Mouse (Mus musculus): Measurements from ENCODE around the gene Adora2b. TPM values are rescaled to one million over a fixed set of nuclear protein-coding genes. Genes with fewer than 3 reads are reported as not detected.
A peak's percentile ranks its signal among the peaks of the same experiment; 100 is the strongest.
"Not testable (repeated sequence)": the region's sequence is repeated elsewhere in the genome, so short reads cannot be mapped to it uniquely, and the experiment has no call there.

The Adora2b gene
- polyA plus RNA-seq, 1 experiment, result 1.3 TPM

DNA sequence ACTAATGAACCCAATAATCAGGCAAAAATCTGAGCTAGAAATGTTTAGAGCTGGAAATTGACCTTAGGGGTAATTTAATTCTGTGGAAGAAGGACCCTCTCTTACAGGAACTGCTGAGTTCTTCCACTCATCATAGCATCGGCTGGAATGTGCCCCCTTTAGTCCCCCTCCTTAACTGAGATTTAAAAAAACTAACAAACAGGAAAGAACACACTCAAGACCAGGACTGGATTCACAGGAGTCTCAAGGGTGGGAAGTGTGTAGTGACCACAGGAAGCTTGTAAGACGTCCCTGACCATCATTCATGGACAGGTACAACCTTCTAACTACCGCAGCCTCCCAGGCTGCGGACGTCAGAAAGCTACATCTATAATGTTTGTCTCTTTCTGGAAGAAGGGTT lies 22.1 kb downstream of the Adora2b start:
- TF ChIP-seq POLR2A (IDR thresholded peaks at IDR 0.05; ENCODE audit: low read depth, low read length), result no peak
- TF ChIP-seq CTCF (IDR thresholded peaks at IDR 0.05; ENCODE audit: extremely low read depth, insufficient read depth, insufficient read length, insufficient replicate concordance), result no peak
- DNase-seq (ENCODE audit: low read depth in 1 of 2, low spot score in 2 of 2), result no peak
- Histone ChIP-seq H3K27ac (ENCODE audit: insufficient read depth, low read length) (no peak overlapping the region), H3K4me1 (ENCODE audit: control insufficient read depth, insufficient read depth, insufficient read length) (no peaks in the 10 kb centered on the region), H3K27me3 (ENCODE audit: control insufficient read depth, insufficient read depth, low read length) (no peaks in the 10 kb centered on the region), H3K4me3 (ENCODE audit: extremely low read depth, insufficient read depth, insufficient read length) (no peak overlapping the region), H3K36me3 (ENCODE audit: control insufficient read depth, insufficient read depth, low read length) (0 out of 2 replicates have a peak, but pooled peaks cover 1% of the 10 kb centered on the region)
- 83% methylated on average over 5 of the region's 5 CpGs for WGBS

DNA sequence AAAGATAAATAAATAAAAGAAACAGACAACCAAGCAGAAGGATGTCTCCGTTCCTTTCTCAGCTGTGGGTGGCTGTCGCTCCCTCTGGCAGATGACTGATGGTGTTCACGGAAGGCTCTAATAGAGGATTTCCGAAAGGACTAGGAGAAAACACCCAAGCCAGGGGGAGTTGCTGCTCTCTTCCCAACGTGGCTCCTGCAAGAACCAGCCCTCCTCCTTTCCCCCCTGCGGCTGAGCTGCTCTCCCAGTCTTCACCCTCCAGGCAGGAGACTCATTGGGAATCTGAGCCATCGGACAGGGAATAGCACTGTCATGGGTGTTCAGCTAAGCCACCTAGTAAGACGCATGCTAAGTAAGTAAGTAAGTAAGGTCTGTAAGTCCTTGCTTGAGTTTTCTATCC lies 28.3 kb downstream of the Adora2b start:
- H3K27ac ChIP-seq (ENCODE audit: insufficient read depth, low read length), result no peak overlapping the region
- no peaks in the 10 kb centered on the region for H3K27me3 ChIP-seq (ENCODE audit: control insufficient read depth, insufficient read depth, low read length)
- DNase-seq (ENCODE audit: low read depth in 1 of 2, low spot score in 2 of 2), result no peak
- H3K36me3 ChIP-seq (ENCODE audit: control insufficient read depth, insufficient read depth, low read length), result no peaks in the 10 kb centered on the region
- no peaks in the 10 kb centered on the region; the same call in 1 of the 2 replicates for H3K4me1 ChIP-seq (ENCODE audit: control insufficient read depth, insufficient read depth, insufficient read length)
- no peak for TF ChIP-seq CTCF (IDR thresholded peaks at IDR 0.05; ENCODE audit: extremely low read depth, insufficient read depth, insufficient read length, insufficient replicate concordance)
- TF ChIP-seq POLR2A (IDR thresholded peaks at IDR 0.05; ENCODE audit: low read depth, low read length), result no peak
- WGBS, result 92% methylated on average over 8 of the region's 8 CpGs
- H3K4me3 ChIP-seq (ENCODE audit: extremely low read depth, insufficient read depth, insufficient read length), result no peak overlapping the region

DNA sequence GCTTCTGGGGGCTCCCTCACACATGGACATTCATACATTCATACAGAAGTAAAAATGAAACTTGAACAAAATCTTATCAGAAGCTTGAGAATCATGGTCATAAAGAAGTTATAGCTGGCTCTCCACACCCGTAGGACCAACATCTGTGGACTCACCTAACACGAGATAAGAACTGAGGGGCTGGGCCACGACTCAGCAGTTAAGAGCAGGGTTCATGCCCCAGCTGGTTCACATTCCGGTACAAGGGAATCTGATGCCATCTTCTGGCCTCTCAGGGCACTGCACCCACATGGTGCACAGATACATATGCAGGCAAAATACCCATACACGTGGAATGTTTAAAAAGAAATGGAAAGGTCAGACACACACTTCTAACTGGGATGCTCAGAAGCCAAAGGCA lies 29.2 kb downstream of the Adora2b start:
- TF ChIP-seq POLR2A (IDR thresholded peaks at IDR 0.05; ENCODE audit: low read depth, low read length) (no peak), CTCF (IDR thresholded peaks at IDR 0.05; ENCODE audit: extremely low read depth, insufficient read depth, insufficient read length, insufficient replicate concordance) (peak; percentile 35; the same call in 1 of the 2 replicates)
- Histone ChIP-seq H3K4me1 (ENCODE audit: control insufficient read depth, insufficient read depth, insufficient read length) (no peaks in the 10 kb centered on the region; the same call in 1 of the 2 replicates), H3K36me3 (ENCODE audit: control insufficient read depth, insufficient read depth, low read length) (no peaks in the 10 kb centered on the region), H3K27me3 (ENCODE audit: control insufficient read depth, insufficient read depth, low read length) (no peaks in the 10 kb centered on the region), H3K4me3 (ENCODE audit: extremely low read depth, insufficient read depth, insufficient read length) (no peak overlapping the region), H3K27ac (ENCODE audit: insufficient read depth, low read length) (no peak overlapping the region)
- 26% methylated on average over 5 of the region's 5 CpGs for WGBS
- peak; percentile 8 to 40 for DNase-seq (ENCODE audit: low read depth in 1 of 2, low spot score in 2 of 2)

DNA sequence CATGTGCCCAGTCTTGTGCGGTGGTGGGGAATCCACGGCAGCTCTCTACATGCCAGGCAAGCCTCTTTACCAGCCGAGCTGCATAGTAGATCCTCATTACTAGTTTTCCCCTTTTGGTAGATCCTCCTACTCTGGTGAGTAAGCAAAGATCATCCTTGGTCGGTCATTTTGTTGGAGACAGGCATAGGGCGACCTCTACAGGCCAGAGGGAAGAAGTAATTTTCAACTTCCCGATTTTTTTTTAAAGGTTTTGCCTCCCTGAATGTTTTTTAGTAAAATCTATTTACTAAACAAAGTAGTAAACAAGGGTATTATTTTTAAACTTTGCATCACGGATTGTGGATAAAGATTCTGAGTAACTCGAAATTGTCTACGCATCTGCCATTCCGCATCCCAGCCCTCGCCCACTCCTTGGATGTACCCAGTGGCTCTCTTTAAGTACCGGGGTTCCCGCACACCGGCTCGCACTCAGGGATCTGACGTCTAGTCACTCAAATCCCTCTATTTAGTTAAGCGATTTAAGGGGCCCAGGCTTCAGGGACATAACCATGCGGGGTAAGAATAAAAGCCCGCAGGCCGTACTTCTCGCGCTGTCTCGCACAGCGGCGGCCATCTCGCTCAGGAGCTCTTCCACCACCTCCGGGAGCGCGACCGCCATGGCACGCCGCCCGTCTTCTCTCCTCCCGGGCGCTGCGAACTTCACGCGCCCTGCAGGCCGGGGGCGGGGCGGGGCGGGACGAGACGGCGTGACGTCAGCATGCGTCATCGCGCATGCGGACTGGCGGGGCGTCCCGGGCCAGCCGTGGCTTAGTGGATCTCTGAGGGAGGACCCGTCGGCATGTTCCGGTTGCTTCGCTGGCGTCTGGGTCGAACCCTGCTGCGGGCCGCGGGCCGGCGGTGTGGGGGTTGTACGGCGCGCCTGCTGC lies 32.2 kb downstream of the Adora2b start, which contains the start of the genes Zswim7 and Ttc19:
Zswim7 (minus strand) TSS at position 701 of the 926 bp plus-strand sequence.
Ttc19 (plus strand) TSS at position 799 of the 926 bp plus-strand sequence.
- WGBS, result under 1% methylated on average over 67 of the region's 68 CpGs
- H3K27me3 ChIP-seq (ENCODE audit: control insufficient read depth, insufficient read depth, low read length), result no peaks in the 10 kb centered on the region
- TF ChIP-seq CTCF (IDR thresholded peaks at IDR 0.05; ENCODE audit: extremely low read depth, insufficient read depth, insufficient read length, insufficient replicate concordance), result peak; percentile 30; the same call in 1 of the 2 replicates
- peak; percentile 56 for TF ChIP-seq POLR2A (IDR thresholded peaks at IDR 0.05; ENCODE audit: low read depth, low read length)
- H3K36me3 ChIP-seq (ENCODE audit: control insufficient read depth, insufficient read depth, low read length), result no peaks in the 10 kb centered on the region
- no peaks in the 10 kb centered on the region; the same call in 1 of the 2 replicates for H3K4me1 ChIP-seq (ENCODE audit: control insufficient read depth, insufficient read depth, insufficient read length)
- peak within 1 kb of the TSS; percentile 85 for H3K27ac ChIP-seq (ENCODE audit: insufficient read depth, low read length)
- DNase-seq (ENCODE audit: low read depth in 1 of 2, low spot score in 2 of 2), result peak; percentile 80 to 88
- peak within 1 kb of the TSS; percentile 84 for H3K4me3 ChIP-seq (ENCODE audit: extremely low read depth, insufficient read depth, insufficient read length)

DNA sequence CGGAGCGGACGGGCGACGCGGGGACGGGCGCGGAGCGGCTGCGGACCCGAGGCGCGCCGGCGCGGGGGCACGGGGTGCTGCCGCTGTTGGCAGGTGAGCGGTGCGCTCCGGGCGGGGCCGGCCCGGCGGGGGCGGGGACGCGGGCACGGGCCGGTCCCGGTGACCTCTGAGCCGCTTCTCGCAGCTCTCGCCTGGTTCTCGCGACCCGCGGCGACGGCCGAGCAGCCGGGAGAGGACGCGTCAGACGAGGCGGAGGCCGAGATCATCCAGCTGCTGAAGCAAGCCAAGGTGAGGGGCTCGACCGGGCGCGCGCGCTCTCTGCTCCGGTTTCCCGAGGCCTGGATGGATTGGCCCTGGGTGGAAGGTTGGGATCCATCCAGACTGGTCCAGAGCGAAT lies 32.8 kb downstream of the Adora2b start:
- peak overlapping the region; percentile 84 for H3K27ac ChIP-seq (ENCODE audit: insufficient read depth, low read length)
- H3K36me3 ChIP-seq (ENCODE audit: control insufficient read depth, insufficient read depth, low read length), result no peaks in the 10 kb centered on the region
- H3K4me3 ChIP-seq (ENCODE audit: extremely low read depth, insufficient read depth, insufficient read length), result peak overlapping the region; percentile 84
- no peak for TF ChIP-seq POLR2A (IDR thresholded peaks at IDR 0.05; ENCODE audit: low read depth, low read length)
- no peak for DNase-seq (ENCODE audit: low read depth in 1 of 2, low spot score in 2 of 2)
- WGBS, result under 1% methylated on average over 44 of the region's 57 CpGs
- no peaks in the 10 kb centered on the region; the same call in 1 of the 2 replicates for H3K4me1 ChIP-seq (ENCODE audit: control insufficient read depth, insufficient read depth, insufficient read length)
- H3K27me3 ChIP-seq (ENCODE audit: control insufficient read depth, insufficient read depth, low read length), result no peaks in the 10 kb centered on the region

DNA sequence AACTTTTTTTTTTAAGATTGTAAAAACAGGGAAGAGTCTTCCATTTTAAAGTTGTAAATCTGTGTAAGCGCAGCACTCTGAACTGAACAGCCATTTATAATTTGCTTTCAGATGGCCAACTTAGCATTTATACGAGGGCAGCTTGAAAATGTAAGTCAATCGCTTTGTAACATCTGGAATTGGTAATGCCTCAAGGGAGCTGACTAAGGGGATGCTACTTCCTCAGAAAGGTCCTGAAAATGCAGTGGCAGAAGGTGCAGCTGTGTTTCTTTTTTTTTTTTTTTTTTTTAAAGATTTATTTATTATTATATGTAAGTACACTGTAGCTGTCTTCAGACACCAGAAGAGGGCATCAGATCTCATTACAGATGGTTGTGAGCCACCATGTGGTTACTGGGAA lies 35.2 kb downstream of the Adora2b start:
- WGBS, result 75% methylated on average over 3 of the region's 3 CpGs
- H3K27ac ChIP-seq (ENCODE audit: insufficient read depth, low read length); DNase-seq (ENCODE audit: low read depth in 1 of 2, low spot score in 2 of 2); H3K4me1 ChIP-seq (ENCODE audit: control insufficient read depth, insufficient read depth, insufficient read length); H3K27me3 ChIP-seq (ENCODE audit: control insufficient read depth, insufficient read depth, low read length); H3K4me3 ChIP-seq (ENCODE audit: extremely low read depth, insufficient read depth, insufficient read length); H3K36me3 ChIP-seq (ENCODE audit: control insufficient read depth, insufficient read depth, low read length): not testable (repeated sequence)

DNA sequence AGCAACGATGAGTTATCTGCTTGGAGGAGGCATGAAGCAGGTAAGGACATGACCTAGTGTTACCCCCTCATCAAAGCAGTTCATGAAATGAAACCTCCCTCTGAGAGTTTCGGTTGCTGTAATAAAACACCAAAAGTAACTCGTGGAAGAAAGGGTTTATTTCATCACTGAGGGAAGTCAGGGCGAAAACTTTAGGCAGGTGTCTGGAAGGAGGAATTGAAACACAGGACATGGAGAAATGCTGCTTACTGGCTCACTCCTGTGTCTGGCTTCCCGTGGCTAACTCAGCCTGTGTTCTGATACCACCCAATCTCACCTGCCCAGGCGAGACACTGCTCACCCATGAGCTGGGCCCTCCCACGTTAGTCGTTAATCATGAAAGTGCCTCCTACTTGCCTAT lies 36.2 kb downstream of the Adora2b start:
- Histone ChIP-seq H3K27me3 (ENCODE audit: control insufficient read depth, insufficient read depth, low read length) (no peaks in the 10 kb centered on the region), H3K4me1 (ENCODE audit: control insufficient read depth, insufficient read depth, insufficient read length) (no peaks in the 10 kb centered on the region; the same call in 1 of the 2 replicates), H3K4me3 (ENCODE audit: extremely low read depth, insufficient read depth, insufficient read length) (no peak overlapping the region), H3K27ac (ENCODE audit: insufficient read depth, low read length) (no peak overlapping the region), H3K36me3 (ENCODE audit: control insufficient read depth, insufficient read depth, low read length) (no peaks in the 10 kb centered on the region)
- no peak for TF ChIP-seq POLR2A (IDR thresholded peaks at IDR 0.05; ENCODE audit: low read depth, low read length)
- TF ChIP-seq CTCF (IDR thresholded peaks at IDR 0.05; ENCODE audit: extremely low read depth, insufficient read depth, insufficient read length, insufficient replicate concordance), result no peak
- 71% methylated on average over 8 of the region's 8 CpGs for WGBS
- DNase-seq (ENCODE audit: low read depth in 1 of 2, low spot score in 2 of 2), result no peak

Measured in spleen, adult 2 months (tissue).